Mouse (Mus musculus): ENCODE results near the gene Trpc4.

Trpc4 gene

DNA sequence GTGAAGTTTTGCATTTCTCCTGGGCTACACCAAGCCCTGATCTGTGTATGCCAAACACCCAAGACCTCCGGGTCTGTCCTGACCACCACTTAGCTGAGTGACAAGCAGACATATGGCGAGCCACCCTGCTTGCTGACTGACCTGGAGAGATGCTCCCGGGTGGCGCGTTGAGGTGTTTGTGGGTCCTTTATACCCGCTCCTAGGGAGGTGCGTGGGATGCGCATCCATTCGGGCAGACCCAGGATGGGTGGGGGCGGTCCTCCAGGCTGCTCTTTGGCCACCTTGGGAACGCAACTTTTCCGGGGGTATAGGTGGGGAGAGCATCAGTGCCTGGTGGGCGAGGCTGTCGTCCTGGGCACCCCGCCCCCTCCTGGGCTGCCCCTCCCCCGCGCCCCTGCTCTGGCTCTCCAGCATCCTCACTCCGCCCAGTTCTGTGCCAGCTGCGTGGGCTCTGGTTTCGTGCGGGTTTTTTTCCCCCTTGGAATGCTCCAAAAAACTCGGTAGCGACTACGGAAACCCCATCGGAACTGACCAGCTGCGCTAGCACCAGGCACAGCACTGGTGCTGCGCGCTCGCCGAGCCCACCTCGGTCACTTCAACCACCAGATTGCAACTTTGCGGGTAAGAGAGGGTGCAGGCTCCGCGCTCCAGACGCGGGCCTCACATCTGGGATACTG lies at the start of gene Trpc4:
Trpc4 (plus strand) TSS at position 397 of the 677 bp plus-strand sequence.
- no peak for DNase-seq (ENCODE audit: low spot score in 2 of 2)

- DNase-seq (ENCODE audit: low spot score in 2 of 2), result no peak
Observed at GRCm38 (mm10) chr3:54111489-54111888, 44.3 kb upstream of the Trpc4 start.

- no peak for DNase-seq (ENCODE audit: low spot score in 2 of 2)
Observed at GRCm38 (mm10) chr3:54135376-54135775, 20.5 kb upstream of the Trpc4 start.

- no peak for DNase-seq (ENCODE audit: low spot score in 2 of 2)
Observed at GRCm38 (mm10) chr3:54141376-54141775, 14.5 kb upstream of the Trpc4 start.

- DNase-seq (ENCODE audit: low spot score in 2 of 2), result no peak
Observed at GRCm38 (mm10) chr3:54154844-54155638, 794 bp upstream of the Trpc4 start.

DNA sequence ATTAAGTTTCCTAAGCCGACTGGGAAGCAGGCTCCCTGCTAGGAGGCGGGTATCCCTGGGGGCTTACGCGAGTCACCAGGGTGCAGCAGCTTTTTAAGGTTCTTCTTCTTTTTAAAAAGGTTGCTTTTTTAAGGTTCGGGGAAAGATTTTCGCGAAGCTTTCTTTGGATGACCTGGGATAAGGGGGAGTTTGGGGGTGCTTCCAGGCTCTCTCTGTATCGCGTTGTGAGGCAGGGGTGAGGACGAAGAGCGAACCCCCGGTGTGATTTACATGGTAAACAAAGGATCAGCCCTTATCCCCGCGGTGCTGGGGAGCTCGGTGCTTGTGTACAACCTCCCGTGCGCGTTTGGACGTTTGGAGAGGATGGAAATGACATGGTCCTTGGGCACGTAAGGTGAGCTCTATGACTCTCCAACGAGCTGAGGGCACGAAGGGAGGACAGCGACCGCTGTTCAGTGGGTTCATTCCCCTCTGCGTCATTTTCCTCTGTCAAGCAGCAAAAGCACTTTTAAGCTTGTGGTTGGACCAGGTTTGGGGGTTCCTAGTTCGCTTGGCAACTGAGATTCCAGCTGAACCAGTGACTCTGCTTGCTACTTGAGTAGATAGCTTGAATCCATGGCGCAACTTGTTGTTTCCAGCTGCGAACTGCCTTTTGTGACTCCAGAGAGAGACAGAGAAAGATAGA lies 623 bp downstream of the Trpc4 start:
- DNase-seq (ENCODE audit: low spot score in 2 of 2), result no peak

DNA sequence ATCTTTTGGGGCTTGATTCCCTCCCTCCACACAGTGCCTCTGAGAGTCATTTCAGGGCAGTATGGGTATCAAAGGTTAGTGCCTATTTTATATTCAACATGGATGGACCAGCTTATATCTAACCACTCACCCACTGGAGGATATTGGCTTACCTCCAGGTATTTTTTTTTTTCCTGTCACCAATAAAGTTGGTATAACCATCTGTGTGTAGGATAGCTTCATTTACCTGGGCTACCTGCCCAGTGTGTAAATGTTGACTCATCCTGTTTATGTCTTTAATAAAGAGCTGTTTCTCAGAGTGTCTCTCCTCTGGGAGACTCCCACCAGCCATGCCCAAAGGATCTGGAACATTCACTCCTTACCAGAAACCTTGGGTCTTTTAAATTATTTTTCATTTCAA lies 14.9 kb downstream of the Trpc4 start:
- no peak for DNase-seq (ENCODE audit: low spot score in 2 of 2)

DNA sequence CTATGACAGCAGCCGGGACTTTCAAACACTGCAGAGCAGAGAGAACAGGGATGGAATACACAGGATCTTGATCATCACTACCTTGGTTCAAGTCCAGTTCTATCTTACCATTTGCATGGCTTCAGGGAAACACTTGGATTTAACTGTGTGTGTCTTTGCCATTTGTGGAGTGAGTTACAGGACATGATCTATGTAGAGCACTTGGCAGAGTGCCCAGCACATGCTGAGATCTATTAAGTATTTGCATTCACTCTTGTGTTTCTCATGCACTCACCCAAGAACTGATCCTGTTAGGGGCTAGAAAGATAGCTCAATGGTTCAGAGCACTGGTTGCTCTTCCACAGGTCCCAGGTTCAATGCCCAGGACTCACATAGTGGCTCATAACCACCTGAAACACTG lies 21.5 kb downstream of the Trpc4 start:
- no peak for DNase-seq (ENCODE audit: low spot score in 2 of 2)

GRCm38 (mm10) chr3:54190932-54191668 lies 35.3 kb downstream of the Trpc4 start:
- no peak for DNase-seq (ENCODE audit: low spot score in 2 of 2)

- DNase-seq (ENCODE audit: low spot score in 2 of 2), result no peak
Observed at GRCm38 (mm10) chr3:54201231-54201630, 45.4 kb downstream of the Trpc4 start.

GRCm38 (mm10) chr3:54204386-54204785 lies 48.6 kb downstream of the Trpc4 start:
- no peak for DNase-seq (ENCODE audit: low spot score in 2 of 2)

DNA sequence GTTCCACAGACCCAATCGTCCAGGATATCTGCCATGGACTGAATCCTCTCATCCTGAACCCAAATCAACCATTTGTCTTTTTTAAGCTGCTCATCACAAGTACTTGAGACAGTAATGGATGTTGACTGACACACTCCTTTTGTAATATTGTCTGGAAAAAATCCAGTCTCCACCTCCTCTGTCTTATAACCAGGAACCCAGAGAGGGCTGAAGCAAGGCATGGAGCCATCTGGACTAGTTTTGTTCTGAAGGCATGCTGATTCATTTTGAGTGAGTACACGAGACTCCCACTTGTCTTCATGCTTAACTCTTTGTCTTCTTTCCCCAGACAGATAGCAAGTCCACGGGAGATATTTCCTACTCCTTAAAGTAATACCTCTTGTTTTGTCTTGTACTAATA lies 54.3 kb downstream of the Trpc4 start:
- DNase-seq (ENCODE audit: low spot score in 2 of 2), result no peak

DNA sequence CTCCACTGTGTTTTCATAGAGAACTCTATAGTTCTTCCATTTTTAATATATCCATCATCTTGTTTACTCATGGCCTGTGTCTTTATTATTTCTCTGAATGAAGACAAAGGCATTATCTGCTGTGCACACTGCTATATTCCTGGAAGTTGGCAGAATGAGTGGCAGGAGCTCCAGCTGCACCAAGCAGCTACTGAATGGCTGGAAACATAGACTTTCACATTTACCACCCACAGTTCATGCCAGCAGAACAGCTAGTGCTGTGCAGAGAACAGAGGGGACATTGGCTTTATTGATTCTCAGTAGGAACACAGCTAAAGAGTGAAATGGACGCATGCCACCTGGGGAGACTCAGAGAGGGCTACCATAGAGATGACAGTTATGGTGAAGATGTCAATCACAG lies 55.6 kb downstream of the Trpc4 start:
- no peak for DNase-seq (ENCODE audit: low spot score in 2 of 2)

- no peak for DNase-seq (ENCODE audit: low spot score in 2 of 2)
Observed at GRCm38 (mm10) chr3:54222549-54222948, 66.7 kb downstream of the Trpc4 start.

DNA sequence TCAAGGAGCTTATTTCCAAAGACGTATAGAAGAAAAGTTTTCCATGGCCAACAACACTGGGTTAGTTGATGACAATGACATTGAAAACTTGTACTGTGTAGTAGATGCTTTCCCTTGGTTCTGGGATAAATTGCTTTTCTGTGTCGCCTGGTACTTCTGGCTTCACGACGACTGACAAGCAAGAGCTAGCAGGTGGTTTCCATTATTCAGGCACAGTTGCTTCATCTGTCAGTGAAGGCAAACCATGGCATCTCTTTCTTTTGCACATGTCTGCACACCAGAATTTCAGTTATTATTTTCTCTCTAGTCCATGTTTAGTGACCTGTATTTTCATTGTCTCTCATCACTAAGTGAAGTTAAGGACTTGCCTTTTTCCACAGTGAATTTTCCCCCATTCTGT lies 72.6 kb downstream of the Trpc4 start:
- DNase-seq (ENCODE audit: low spot score in 2 of 2), result no peak

DNA sequence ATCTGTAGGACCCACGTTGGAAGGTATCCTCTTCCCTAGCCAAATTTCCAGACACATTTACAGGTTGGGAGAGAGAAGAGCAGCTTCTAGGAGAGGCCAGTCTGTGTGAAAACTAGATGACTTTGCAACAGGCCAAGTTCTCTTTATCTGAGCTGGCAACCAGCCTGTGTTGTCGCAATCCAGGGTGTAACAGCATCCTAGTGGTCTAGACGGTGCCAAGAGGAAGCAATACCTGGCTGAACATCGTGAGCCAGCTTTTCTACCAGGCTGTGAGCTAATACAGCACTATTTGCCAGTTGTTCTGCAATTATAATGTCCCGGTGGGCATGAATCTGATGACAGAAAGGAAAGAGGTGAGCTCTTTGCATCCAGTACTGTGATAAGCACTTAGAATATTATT lies 83.1 kb downstream of the Trpc4 start:
- DNase-seq (ENCODE audit: low spot score in 2 of 2), result peak; percentile 7 to 24

DNA sequence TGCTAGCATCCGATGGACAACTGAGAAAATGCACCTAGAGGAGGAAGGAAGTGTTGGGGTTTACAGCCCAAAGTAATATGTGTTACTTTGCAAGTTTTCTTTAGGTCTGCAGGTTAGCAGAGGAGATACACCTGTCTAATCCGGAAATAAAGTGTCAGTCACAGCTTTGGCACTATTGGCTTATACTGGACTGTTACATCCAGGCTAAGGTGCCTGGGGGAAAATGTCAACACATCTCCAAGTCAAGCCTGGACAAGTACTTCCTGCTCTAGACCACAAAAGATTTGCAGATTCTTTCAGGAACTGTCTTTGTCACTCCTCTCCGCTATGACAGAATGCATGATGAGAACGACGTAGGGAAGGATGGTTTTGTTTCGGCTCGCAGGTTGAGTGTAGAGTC lies 83.6 kb downstream of the Trpc4 start:
- DNase-seq (ENCODE audit: low spot score in 2 of 2), result no peak

GRCm38 (mm10) chr3:54243136-54243535 lies 87.3 kb downstream of the Trpc4 start:
- DNase-seq (ENCODE audit: low spot score in 2 of 2), result no peak

- no peak for DNase-seq (ENCODE audit: low spot score in 2 of 2)
Observed at GRCm38 (mm10) chr3:54244729-54245465, 89.1 kb downstream of the Trpc4 start.

GRCm38 (mm10) chr3:54246416-54246815 lies 90.6 kb downstream of the Trpc4 start:
- DNase-seq (ENCODE audit: low spot score in 2 of 2), result peak in 1 of 2 experiments; percentile 3

- no peak for DNase-seq (ENCODE audit: low spot score in 2 of 2)
Observed at GRCm38 (mm10) chr3:54249311-54249710, 93.5 kb downstream of the Trpc4 start.

All from heart, adult 9 months (tissue).